Mouse (Mus musculus) thymus, adult 18-20 months (tissue): ENCODE measurements around the gene Abcb1b.
A peak's percentile ranks its signal among the peaks of the same experiment; 100 is the strongest.
"Not testable (repeated sequence)": the region's sequence is repeated elsewhere in the genome, so short reads cannot be mapped to it uniquely, and the experiment has no call there.

Experiments
- DNase-seq, 2 experiments: peaks; one replicate each; pipeline ENCODE4 v3.0.0; 2022; ENCODE audit warnings: mixed read lengths in 2 of 2

Gene Abcb1b

GRCm38 (mm10) chr5:8797987-8798751, at the start of gene Abcb1b:
Abcb1b (plus strand) TSS chr5:8798147.
- DNase-seq, result peak; percentile 3 to 9

- DNase-seq, result no peak
Measured at GRCm38 (mm10) chr5:8772866-8773265, 25.1 kb upstream of the Abcb1b start.

GRCm38 (mm10) chr5:8778311-8778710, 19.6 kb upstream of the Abcb1b start:
- DNase-seq, result no peak

GRCm38 (mm10) chr5:8778751-8779150, 19.2 kb upstream of the Abcb1b start:
- DNase-seq, result no peak

GRCm38 (mm10) chr5:8792281-8792680, 5.7 kb upstream of the Abcb1b start:
- no peak for DNase-seq

GRCm38 (mm10) chr5:8798752-8799115, 787 bp downstream of the Abcb1b start:
- DNase-seq, result no peak

GRCm38 (mm10) chr5:8805742-8806141, 7.8 kb downstream of the Abcb1b start:
- DNase-seq, result no peak

- DNase-seq, result no peak
Measured at GRCm38 (mm10) chr5:8807137-8808004, 9.4 kb downstream of the Abcb1b start.

GRCm38 (mm10) chr5:8813872-8814271, 15.9 kb downstream of the Abcb1b start:
- no peak for DNase-seq

GRCm38 (mm10) chr5:8819635-8820591, 22.0 kb downstream of the Abcb1b start:
- no peak for DNase-seq

- DNase-seq, result not testable (repeated sequence)
Measured at GRCm38 (mm10) chr5:8820592-8821104, 22.7 kb downstream of the Abcb1b start.

GRCm38 (mm10) chr5:8838661-8839438, 40.9 kb downstream of the Abcb1b start:
- no peak for DNase-seq

GRCm38 (mm10) chr5:8839651-8840050, 41.7 kb downstream of the Abcb1b start:
- no peak for DNase-seq

GRCm38 (mm10) chr5:8840887-8841286, 42.9 kb downstream of the Abcb1b start:
- peak; percentile 15 to 35 for DNase-seq

GRCm38 (mm10) chr5:8842815-8843214, 44.9 kb downstream of the Abcb1b start:
- DNase-seq, result no peak

GRCm38 (mm10) chr5:8848607-8849575, 50.9 kb downstream of the Abcb1b start:
- not testable (repeated sequence) for DNase-seq

- DNase-seq, result no peak
Measured at GRCm38 (mm10) chr5:8850851-8851250, 52.9 kb downstream of the Abcb1b start.

- DNase-seq, result no peak
Measured at GRCm38 (mm10) chr5:8857201-8857600, 59.3 kb downstream of the Abcb1b start.

GRCm38 (mm10) chr5:8861811-8862210, 63.9 kb downstream of the Abcb1b start:
- DNase-seq, result no peak

- DNase-seq, result no peak
Measured at GRCm38 (mm10) chr5:8863580-8864337, 65.8 kb downstream of the Abcb1b start.
